Mouse (Mus musculus) lung, adult 10 weeks (tissue): ENCODE results near the gene 2210407C18Rik. TPM values are rescaled to one million over a fixed set of nuclear protein-coding genes. Genes with fewer than 3 reads are reported as not detected.

Experiments used
- polyA plus RNA-seq: library from polyadenylated mRNA; stranded (reverse); fragments of 350-450 nt; fragmentation: Illumina TruSeq; extraction: RNeasy Lipid Tissue Mini Kit (QIAGEN cat#74804); gene quantifications from one replicate; pipeline ENCODE4 v1.2.3, GENCODE M21; 2014; ENCODE audit warnings: low read depth, low replicate concordance; ENCODE audit not compliant: insufficient read depth

The 2210407C18Rik gene
- polyA plus RNA-seq, result not detected

DNA sequence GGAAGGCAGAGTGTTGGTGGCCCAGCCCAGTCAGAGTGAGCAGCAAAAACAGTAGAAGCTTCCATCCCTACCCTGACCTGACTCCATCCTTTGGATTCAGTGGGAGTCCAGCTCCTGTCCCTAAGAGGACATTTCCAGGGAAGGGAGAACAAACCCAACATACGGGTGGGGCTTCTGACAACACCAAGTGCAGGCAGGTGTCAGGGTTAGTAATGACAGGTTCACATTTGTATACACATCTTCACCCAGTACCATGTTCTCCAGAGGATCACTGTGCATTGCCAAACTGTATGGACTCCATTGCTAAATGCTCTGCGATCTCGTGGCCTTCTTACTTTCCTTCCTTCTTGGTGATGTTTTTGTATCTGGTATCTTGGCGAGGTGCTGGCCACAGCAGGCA, at the start of gene 2210407C18Rik:
Gene 2210407C18Rik (minus strand): TSS at position 101 of the 400 bp plus-strand sequence.

DNA sequence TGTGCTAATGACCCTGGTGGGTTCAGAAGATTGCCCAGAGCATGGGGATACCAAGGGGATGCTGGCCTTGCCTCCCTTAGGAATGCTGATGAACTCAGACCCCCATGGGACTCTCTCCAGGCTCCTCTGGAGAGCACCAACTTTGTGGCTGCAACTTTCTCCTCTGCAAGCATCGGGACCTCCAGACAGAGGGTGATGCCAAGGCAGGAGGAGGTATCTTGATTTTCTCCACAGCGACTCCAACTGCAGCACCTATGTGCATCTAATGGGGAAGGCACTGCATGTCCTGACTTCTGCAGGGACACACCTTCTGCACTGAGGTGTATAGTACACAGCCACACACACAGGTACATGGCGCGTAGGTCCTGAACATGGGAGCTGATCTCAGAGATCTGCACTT, 42.7 kb upstream of the 2210407C18Rik start, which contains the start of gene Olfr322:
Gene Olfr322 (plus strand): TSS at position 187 of the 400 bp plus-strand sequence.

GRCm38 (mm10) chr11:58640272-58640867, 24.5 kb upstream of the 2210407C18Rik start, which contains the start of gene Trim58:
TSS of gene Trim58 (plus strand) at chr11:58640465.

DNA sequence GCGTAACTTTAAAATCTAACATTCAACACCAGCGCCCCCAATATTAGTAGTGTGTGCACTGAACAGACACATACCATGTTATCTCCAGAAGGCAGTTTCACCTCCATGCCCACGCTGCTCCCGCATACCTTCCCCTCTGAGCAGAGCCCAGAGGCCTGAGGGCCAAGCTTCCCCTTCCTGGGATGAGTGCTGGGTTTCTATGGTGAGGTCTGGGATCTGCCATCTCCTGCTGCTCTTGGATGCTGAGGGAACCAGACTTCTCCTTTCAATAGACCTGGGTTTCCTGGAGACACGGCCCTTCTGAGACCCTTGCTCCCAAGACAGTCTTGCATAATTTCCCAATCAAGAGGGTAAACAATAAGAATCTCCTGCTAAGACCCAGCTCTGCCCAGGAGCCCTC, 14.5 kb upstream of the 2210407C18Rik start, which contains the start of gene Olfr323:
Gene Olfr323 (minus strand): TSS at position 101 of the 400 bp plus-strand sequence.

DNA sequence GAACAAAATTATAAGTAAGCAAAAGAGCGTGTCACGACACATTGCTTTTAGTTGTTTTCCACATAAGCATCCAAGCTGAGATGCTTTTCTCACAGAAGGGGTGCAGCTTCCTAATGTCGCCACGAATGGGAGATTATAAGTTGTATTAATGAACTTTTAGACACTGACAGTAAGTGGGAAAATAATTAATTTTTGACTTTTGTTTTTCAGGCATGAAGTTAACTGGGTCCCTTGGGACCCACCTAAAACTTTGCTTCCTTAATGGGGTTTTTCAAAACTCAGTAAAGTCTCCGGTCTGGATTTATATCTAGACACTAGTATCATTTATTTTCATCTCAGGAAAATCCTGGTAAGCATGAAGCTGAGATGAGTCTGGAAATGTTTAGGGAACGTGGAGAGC, 21.1 kb downstream of the 2210407C18Rik start, which contains the start of gene Olfr324:
Gene Olfr324 (plus strand): TSS at position 301 of the 400 bp plus-strand sequence.

GRCm38 (mm10) chr11:58577430-58577829, 38.4 kb downstream of the 2210407C18Rik start, which contains the start of gene Olfr325:
TSS of gene Olfr325 (plus strand) at chr11:58577730.

GRCm38 (mm10) chr11:58570405-58570804, 45.5 kb downstream of the 2210407C18Rik start, which contains the start of gene Olfr224:
TSS of gene Olfr224 (minus strand) at chr11:58570553.

Other genes with a start within 250 kb of the 2210407C18Rik start
- 0.82 TPM for gene Lypd8, start 237.0 kb downstream of the 2210407C18Rik start, polyA plus RNA-seq
- not detected for gene 1810065E05Rik, start 195.0 kb downstream of the 2210407C18Rik start, polyA plus RNA-seq
- gene Gm12253, start 183.5 kb downstream of the 2210407C18Rik start, polyA plus RNA-seq, result not detected
- gene Lypd9, start 163.2 kb downstream of the 2210407C18Rik start, polyA plus RNA-seq, result not detected
- gene Olfr30, start 153.8 kb downstream of the 2210407C18Rik start, polyA plus RNA-seq, result not detected
- gene Olfr332, start 123.5 kb downstream of the 2210407C18Rik start, polyA plus RNA-seq, result not detected
- not detected for gene Olfr331, start 113.5 kb downstream of the 2210407C18Rik start, polyA plus RNA-seq
- gene Olfr330, start 81.2 kb downstream of the 2210407C18Rik start, polyA plus RNA-seq, result not detected
- not detected for gene Olfr329-ps, start 69.7 kb downstream of the 2210407C18Rik start, polyA plus RNA-seq
- gene Olfr328, start 60.4 kb downstream of the 2210407C18Rik start, polyA plus RNA-seq, result not detected
- not detected for gene Olfr224, start 45.5 kb downstream of the 2210407C18Rik start, polyA plus RNA-seq
- not detected for gene Olfr325, start 38.3 kb downstream of the 2210407C18Rik start, polyA plus RNA-seq
- not detected for gene Olfr324, start 21.0 kb downstream of the 2210407C18Rik start, polyA plus RNA-seq
- gene Olfr323, start 14.4 kb upstream of the 2210407C18Rik start, polyA plus RNA-seq, result not detected
- not detected for gene Trim58, start 24.4 kb upstream of the 2210407C18Rik start, polyA plus RNA-seq
- gene Olfr322, start 42.7 kb upstream of the 2210407C18Rik start, polyA plus RNA-seq, result not detected
- gene Olfr320, start 65.0 kb upstream of the 2210407C18Rik start, polyA plus RNA-seq, result not detected
- gene Olfr319, start 83.1 kb upstream of the 2210407C18Rik start, polyA plus RNA-seq, result not detected
- gene Olfr318, start 107.9 kb upstream of the 2210407C18Rik start, polyA plus RNA-seq, result not detected
- not detected for gene Olfr317, start 123.1 kb upstream of the 2210407C18Rik start, polyA plus RNA-seq
- gene Olfr316, start 136.7 kb upstream of the 2210407C18Rik start, polyA plus RNA-seq, result not detected
- gene Olfr315, start 157.1 kb upstream of the 2210407C18Rik start, polyA plus RNA-seq, result not detected
- gene Olfr314, start 166.9 kb upstream of the 2210407C18Rik start, polyA plus RNA-seq, result not detected
- 84.0 TPM for gene Fam183b, start 185.9 kb upstream of the 2210407C18Rik start, polyA plus RNA-seq
- not detected for gene Olfr313, start 198.9 kb upstream of the 2210407C18Rik start, polyA plus RNA-seq
- not detected for gene Olfr312, start 213.2 kb upstream of the 2210407C18Rik start, polyA plus RNA-seq
- not detected for gene Olfr311, start 223.2 kb upstream of the 2210407C18Rik start, polyA plus RNA-seq
- gene Gm12258, start 231.1 kb upstream of the 2210407C18Rik start, polyA plus RNA-seq, result 3.1 TPM